Mouse (Mus musculus): ENCODE data around the gene Tmem132b. TPM values are rescaled to one million over a fixed set of nuclear protein-coding genes. Genes with fewer than 3 reads are reported as not detected.
A peak's percentile ranks its signal among the peaks of the same experiment; 100 is the strongest.

The Tmem132b gene
- polyA plus RNA-seq, 1 experiment from 2014 or later: 0.31 TPM

DNA sequence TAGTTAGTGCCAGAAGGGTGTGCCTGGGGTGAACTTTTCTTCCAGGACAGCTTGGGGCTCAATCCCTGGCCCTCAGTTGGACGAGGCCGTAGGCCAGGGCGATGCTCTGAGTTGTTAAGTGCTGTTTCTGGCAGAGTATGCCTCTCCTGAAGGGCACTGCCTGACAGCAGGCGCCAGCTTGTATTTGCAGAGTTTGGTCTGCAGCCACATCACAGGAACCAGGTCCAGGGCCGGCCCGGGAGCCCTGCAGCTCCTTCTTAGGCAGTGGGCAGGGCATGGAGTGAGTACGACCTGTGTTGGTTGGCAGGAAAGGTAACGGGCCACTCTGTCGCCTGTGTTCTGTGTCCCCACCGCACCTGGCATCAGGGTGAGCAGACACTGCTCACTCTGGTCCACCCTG is 40.5 kb upstream of the Tmem132b start:
- Histone ChIP-seq H3K36me3 (ENCODE audit: control insufficient read depth, insufficient read depth, low read length) (peaks cover 46% of the 10 kb centered on the region), H3K27ac (replicated peaks; ENCODE audit: low read depth, low read length) (no peak overlapping the region), H3K4me3 (ENCODE audit: low read depth, low read length) (no peak overlapping the region), H3K9me3 (ENCODE audit: control insufficient read depth, low read length) (no peaks in the 10 kb centered on the region), H3K9ac (ENCODE audit: low read depth, low read length) (no peak overlapping the region), H3K4me2 (ENCODE audit: low read depth, low read length) (no peak overlapping the region), H3K4me1 (ENCODE audit: control insufficient read depth, insufficient read depth, low read length) (no peaks in the 10 kb centered on the region), H3K27me3 (replicated peaks; ENCODE audit: control insufficient read depth, insufficient read depth, low read length) (no peaks in the 10 kb centered on the region)
- DNase-seq (ENCODE audit: low spot score) (no peak), ATAC-seq (ENCODE audit: low read depth) (no peak)
- WGBS: 86% methylated on average over 9 of the region's 10 CpGs

DNA sequence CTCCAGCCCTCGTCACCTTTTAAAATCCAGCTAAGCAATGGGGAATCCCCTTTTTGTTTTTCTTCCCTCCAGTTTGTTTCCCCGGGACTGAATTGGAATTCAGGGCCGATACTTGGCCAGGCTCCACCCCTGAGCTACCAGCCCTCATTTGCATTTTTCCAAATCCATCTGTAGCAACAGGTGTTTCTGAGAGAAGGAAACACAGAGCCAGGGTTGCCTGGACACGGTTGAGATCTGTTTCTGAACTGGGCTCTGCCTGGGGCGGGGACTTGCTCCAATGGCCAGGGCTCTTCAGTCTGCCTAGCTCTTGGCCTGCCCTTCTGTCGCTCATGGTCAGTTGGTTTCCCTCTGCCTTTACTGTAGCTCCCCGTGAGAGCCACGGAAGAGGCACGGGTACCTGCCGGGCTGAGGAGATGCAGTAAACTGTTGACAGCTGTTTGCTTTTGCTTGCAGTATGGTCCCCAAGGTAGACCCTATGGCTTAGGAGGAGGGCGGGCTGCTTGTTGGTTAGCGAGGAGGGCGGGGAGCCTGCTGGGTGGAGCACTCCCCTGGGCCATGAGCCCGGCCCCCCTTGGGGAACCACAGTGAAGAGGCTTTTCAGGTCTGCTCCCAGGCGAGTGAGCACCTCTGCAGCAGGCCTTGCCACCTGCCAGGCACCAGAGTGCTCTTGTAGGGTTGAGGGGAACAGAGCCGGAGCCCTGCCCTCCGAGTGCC is 39.0 kb upstream of the Tmem132b start:
- Histone ChIP-seq H3K9me3 (ENCODE audit: control insufficient read depth, low read length) (no peaks in the 10 kb centered on the region), H3K27me3 (replicated peaks; ENCODE audit: control insufficient read depth, insufficient read depth, low read length) (no peaks in the 10 kb centered on the region), H3K27ac (replicated peaks; ENCODE audit: low read depth, low read length) (no peak overlapping the region), H3K36me3 (ENCODE audit: control insufficient read depth, insufficient read depth, low read length) (peaks cover 46% of the 10 kb centered on the region), H3K9ac (ENCODE audit: low read depth, low read length) (no peak overlapping the region), H3K4me3 (ENCODE audit: low read depth, low read length) (no peak overlapping the region), H3K4me2 (ENCODE audit: low read depth, low read length) (no peak overlapping the region), H3K4me1 (ENCODE audit: control insufficient read depth, insufficient read depth, low read length) (no peaks in the 10 kb centered on the region)
- DNase-seq (ENCODE audit: low spot score) (no peak), ATAC-seq (ENCODE audit: low read depth) (peak; percentile 56; the same call in 1 of the 2 replicates)
- WGBS: 59% methylated on average over 17 of the region's 17 CpGs

DNA sequence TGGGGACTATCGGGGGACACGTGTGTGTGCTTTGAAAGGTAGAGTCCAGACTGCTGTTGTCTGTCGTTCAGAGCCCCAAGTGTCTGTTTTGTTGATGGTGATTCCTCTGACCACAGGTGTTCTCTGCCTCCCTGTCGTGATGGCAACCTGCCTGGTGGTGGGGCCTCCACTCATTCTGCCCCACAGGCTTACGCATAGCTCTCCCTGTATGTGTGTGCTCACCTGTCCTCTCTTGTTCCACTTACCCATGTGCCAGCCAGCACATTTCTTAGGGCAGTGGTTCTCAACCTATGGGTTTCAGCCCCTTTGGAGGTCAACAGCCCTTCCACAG is 38.5 kb upstream of the Tmem132b start:
- no peak overlapping the region for H3K27ac ChIP-seq (replicated peaks; ENCODE audit: low read depth, low read length)
- no peak overlapping the region for H3K4me3 ChIP-seq (ENCODE audit: low read depth, low read length)
- 64% methylated on average over 5 of the region's 5 CpGs for WGBS
- H3K9ac ChIP-seq (ENCODE audit: low read depth, low read length): no peak overlapping the region
- H3K36me3 ChIP-seq (ENCODE audit: control insufficient read depth, insufficient read depth, low read length): peaks cover 40% of the 10 kb centered on the region
- H3K4me1 ChIP-seq (ENCODE audit: control insufficient read depth, insufficient read depth, low read length): no peaks in the 10 kb centered on the region
- no peak overlapping the region for H3K4me2 ChIP-seq (ENCODE audit: low read depth, low read length)
- DNase-seq (ENCODE audit: low spot score): no peak
- ATAC-seq (ENCODE audit: low read depth): peak; percentile 3; the same call in 1 of the 2 replicates
- H3K9me3 ChIP-seq (ENCODE audit: control insufficient read depth, low read length): no peaks in the 10 kb centered on the region
- H3K27me3 ChIP-seq (replicated peaks; ENCODE audit: control insufficient read depth, insufficient read depth, low read length): no peaks in the 10 kb centered on the region

DNA sequence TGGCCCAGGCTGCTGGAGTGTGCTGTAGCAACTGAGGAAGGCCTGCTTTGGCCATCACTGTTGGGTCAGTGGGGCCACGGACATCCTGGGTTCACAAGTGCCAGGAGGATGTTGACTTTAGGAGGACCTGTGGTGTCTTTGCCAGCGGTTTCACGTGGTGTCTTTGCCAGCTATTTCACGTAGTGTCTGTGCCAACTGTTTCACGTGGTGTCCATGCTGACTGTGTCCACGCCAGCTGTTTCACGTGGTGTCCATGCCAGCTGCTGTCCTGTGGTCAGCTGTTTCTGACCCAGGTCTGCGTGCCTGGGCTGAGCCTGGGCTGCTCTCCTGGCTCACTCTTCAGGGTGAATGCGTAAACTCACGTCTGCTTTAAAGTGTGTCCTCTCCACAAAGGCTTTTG is 35.9 kb upstream of the Tmem132b start:
- DNase-seq (ENCODE audit: low spot score): no peak
- H3K36me3 ChIP-seq (ENCODE audit: control insufficient read depth, insufficient read depth, low read length): peaks cover 26% of the 10 kb centered on the region; the same call in 1 of the 2 replicates

DNA sequence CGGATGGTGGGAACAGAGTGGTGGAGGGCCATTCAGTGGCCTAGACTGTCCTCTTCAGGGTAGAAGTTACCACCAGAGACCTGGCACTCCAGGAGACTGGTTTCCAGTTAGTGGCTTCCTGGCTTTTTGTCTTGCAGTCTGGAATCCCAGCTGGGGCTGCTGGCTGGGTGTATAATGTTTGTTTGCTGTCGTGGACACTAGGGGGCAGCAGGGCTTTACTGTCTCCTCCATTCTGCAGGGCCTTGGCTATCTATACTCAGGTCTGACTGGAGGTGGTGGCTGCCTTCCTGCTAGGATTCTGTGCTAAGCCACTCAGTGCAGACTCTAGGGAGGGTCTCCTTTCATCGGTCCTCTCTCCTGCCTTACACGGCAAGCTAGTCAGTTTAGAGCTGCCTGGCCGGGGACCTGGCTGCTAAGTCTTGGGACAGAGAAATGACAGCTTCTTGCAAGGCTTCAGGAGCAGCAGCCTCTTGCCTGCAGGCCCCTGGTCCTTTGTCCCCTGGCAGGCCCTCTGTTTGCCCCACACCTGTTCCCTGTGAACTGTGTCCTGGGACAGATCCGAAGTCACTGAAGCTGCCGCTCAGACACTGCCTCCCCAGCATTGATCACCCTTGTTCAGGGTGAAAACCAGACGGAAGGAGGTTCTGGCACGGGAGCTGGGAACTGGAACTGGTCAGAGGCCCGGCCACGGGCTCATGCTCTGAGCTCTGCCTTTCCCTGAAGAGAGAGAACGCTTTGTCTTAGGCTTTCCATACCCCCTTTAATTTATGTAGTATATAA is 33.6 kb upstream of the Tmem132b start:
- DNase-seq (ENCODE audit: low spot score): peak; percentile 59
- 66% methylated on average over 12 of the region's 12 CpGs for WGBS
- no peak for ATAC-seq (ENCODE audit: low read depth)
- no peaks in the 10 kb centered on the region for H3K27me3 ChIP-seq (replicated peaks; ENCODE audit: control insufficient read depth, insufficient read depth, low read length)
- H3K36me3 ChIP-seq (ENCODE audit: control insufficient read depth, insufficient read depth, low read length): peaks cover 9% of the 10 kb centered on the region; the same call in 1 of the 2 replicates
- no peak overlapping the region for H3K9ac ChIP-seq (ENCODE audit: low read depth, low read length)
- no peaks in the 10 kb centered on the region for H3K4me1 ChIP-seq (ENCODE audit: control insufficient read depth, insufficient read depth, low read length)
- H3K27ac ChIP-seq (replicated peaks; ENCODE audit: low read depth, low read length): no peak overlapping the region
- H3K4me2 ChIP-seq (ENCODE audit: low read depth, low read length): no peak overlapping the region
- H3K4me3 ChIP-seq (ENCODE audit: low read depth, low read length): no peak overlapping the region
- no peaks in the 10 kb centered on the region for H3K9me3 ChIP-seq (ENCODE audit: control insufficient read depth, low read length)

More for the DNA sequence above, 35.9 kb upstream of the Tmem132b start:
- Histone ChIP-seq H3K4me1 (ENCODE audit: control insufficient read depth, insufficient read depth, low read length) (no peaks in the 10 kb centered on the region), H3K9ac (ENCODE audit: low read depth, low read length) (no peak overlapping the region), H3K4me3 (ENCODE audit: low read depth, low read length) (no peak overlapping the region), H3K27me3 (replicated peaks; ENCODE audit: control insufficient read depth, insufficient read depth, low read length) (no peaks in the 10 kb centered on the region), H3K27ac (replicated peaks; ENCODE audit: low read depth, low read length) (no peak overlapping the region), H3K4me2 (ENCODE audit: low read depth, low read length) (no peak overlapping the region), H3K9me3 (ENCODE audit: control insufficient read depth, low read length) (no peaks in the 10 kb centered on the region)
- ATAC-seq (ENCODE audit: low read depth): no peak
- 88% methylated on average over 10 of the region's 10 CpGs for WGBS

DNA sequence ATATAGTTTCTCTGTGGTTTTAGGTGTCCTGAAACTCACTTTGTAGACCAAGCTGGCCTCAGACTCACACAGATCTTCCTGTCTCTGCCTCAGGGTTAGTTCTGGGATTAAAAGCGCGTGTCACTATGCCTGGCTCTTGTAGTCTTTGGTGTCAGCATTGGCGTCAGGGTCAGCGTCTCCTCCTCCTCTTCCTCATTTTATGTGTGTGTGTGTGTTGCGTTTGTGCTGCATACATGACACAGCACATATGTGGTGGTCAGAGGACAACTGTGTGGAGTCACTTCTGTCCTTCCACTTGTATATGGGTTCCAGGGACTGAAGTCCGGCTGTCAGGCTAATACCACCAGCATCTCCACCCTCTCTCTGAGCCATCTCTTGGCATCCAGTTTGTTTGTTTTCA is 30.1 kb upstream of the Tmem132b start:
- Histone ChIP-seq H3K9me3 (ENCODE audit: control insufficient read depth, low read length) (no peaks in the 10 kb centered on the region), H3K4me2 (ENCODE audit: low read depth, low read length) (no peak overlapping the region), H3K9ac (ENCODE audit: low read depth, low read length) (no peak overlapping the region), H3K36me3 (ENCODE audit: control insufficient read depth, insufficient read depth, low read length) (peaks cover 25% of the 10 kb centered on the region), H3K4me1 (ENCODE audit: control insufficient read depth, insufficient read depth, low read length) (no peaks in the 10 kb centered on the region), H3K27me3 (replicated peaks; ENCODE audit: control insufficient read depth, insufficient read depth, low read length) (no peaks in the 10 kb centered on the region), H3K4me3 (ENCODE audit: low read depth, low read length) (no peak overlapping the region), H3K27ac (replicated peaks; ENCODE audit: low read depth, low read length) (no peak overlapping the region)
- no peak for ATAC-seq (ENCODE audit: low read depth)
- no peak for DNase-seq (ENCODE audit: low spot score)
- 86% methylated on average over 6 of the region's 6 CpGs for WGBS

DNA sequence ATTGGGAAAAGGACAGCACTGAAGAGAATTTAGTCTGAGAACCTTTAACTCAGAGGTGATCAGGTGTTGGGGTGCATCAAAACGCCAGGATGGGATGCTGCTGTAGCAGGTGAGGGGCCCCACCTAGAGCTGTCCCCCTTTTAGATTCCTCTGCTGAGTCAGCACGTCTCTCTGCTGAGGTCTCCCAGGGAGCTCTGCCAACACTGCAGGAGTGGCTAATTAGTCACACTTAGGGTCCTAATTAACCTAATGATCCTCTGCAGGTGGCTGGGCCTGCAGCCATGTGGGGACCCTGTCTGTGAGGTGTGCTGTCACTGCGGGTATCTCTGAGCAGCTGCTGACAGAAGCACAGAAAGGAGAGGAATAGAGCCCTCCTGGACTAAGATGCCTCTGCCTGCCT is 29.4 kb upstream of the Tmem132b start:
- Histone ChIP-seq H3K4me3 (ENCODE audit: low read depth, low read length) (no peak overlapping the region), H3K27ac (replicated peaks; ENCODE audit: low read depth, low read length) (no peak overlapping the region), H3K9me3 (ENCODE audit: control insufficient read depth, low read length) (no peaks in the 10 kb centered on the region), H3K4me1 (ENCODE audit: control insufficient read depth, insufficient read depth, low read length) (no peaks in the 10 kb centered on the region), H3K27me3 (replicated peaks; ENCODE audit: control insufficient read depth, insufficient read depth, low read length) (no peaks in the 10 kb centered on the region), H3K9ac (ENCODE audit: low read depth, low read length) (no peak overlapping the region), H3K4me2 (ENCODE audit: low read depth, low read length) (no peak overlapping the region), H3K36me3 (ENCODE audit: control insufficient read depth, insufficient read depth, low read length) (peaks cover 28% of the 10 kb centered on the region)
- DNase-seq (ENCODE audit: low spot score) (no peak), ATAC-seq (ENCODE audit: low read depth) (no peak)
- WGBS: 39% methylated on average over 3 of the region's 3 CpGs

DNA sequence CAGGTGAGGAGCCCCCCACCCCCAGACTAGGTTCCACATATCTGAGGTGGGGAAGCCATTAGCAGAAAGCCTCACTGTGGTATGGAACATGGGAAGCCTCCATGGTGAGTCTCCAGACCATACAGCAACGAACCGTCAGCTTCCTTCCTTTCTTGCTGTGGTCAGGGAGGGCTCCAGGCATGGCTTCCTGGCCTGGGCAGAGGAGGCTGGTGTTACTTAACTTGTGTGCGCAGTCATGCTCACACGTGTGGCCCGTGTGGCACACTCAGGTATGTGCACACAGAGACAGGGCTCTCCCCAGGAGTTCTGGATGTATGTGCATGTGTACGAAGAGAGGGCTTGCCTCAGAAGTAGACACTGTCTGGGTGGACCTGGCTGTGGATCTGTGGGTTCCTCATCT is 27.9 kb upstream of the Tmem132b start:
- ATAC-seq (ENCODE audit: low read depth): no peak
- 93% methylated on average over 6 of the region's 6 CpGs for WGBS
- H3K36me3 ChIP-seq (ENCODE audit: control insufficient read depth, insufficient read depth, low read length): peaks cover 31% of the 10 kb centered on the region

More for the DNA sequence above, 27.9 kb upstream of the Tmem132b start:
- no peaks in the 10 kb centered on the region for H3K4me1 ChIP-seq (ENCODE audit: control insufficient read depth, insufficient read depth, low read length)
- no peak overlapping the region for H3K4me3 ChIP-seq (ENCODE audit: low read depth, low read length)
- H3K9me3 ChIP-seq (ENCODE audit: control insufficient read depth, low read length): no peaks in the 10 kb centered on the region
- H3K27ac ChIP-seq (replicated peaks; ENCODE audit: low read depth, low read length): no peak overlapping the region
- no peak overlapping the region for H3K9ac ChIP-seq (ENCODE audit: low read depth, low read length)
- no peaks in the 10 kb centered on the region for H3K27me3 ChIP-seq (replicated peaks; ENCODE audit: control insufficient read depth, insufficient read depth, low read length)
- DNase-seq (ENCODE audit: low spot score): no peak
- H3K4me2 ChIP-seq (ENCODE audit: low read depth, low read length): no peak overlapping the region
